Mouse (Mus musculus) subcutaneous adipose tissue, adult 2 months (tissue): Measurements from ENCODE around the gene Slc22a28. TPM values are rescaled to one million over a fixed set of nuclear protein-coding genes. Genes with fewer than 3 reads are reported as not detected.

Source experiments
- polyA plus RNA-seq: library from polyadenylated mRNA; depleted of rRNA; stranded (reverse); fragments of >200 nt; gene quantifications from 2 replicates; pipeline ENCODE4 v1.2.3, GENCODE M21; 2012; ENCODE audit warnings: low replicate concordance; rRNA removed

Slc22a28 gene
- not detected in 2 replicates for polyA plus RNA-seq

GRCm38 (mm10) chr19:8131881-8132280 is at the start of gene Slc22a28:
TSS of gene Slc22a28 (minus strand) at chr19:8131982.

Other genes starting within 250 kb of the Slc22a28 start
- gene Slc22a27, start 166.0 kb downstream of the Slc22a28 start, polyA plus RNA-seq: not detected in 2 replicates
- gene Slc22a29, start 86.9 kb upstream of the Slc22a28 start, polyA plus RNA-seq: not detected in 2 replicates